Comparison of ENCODE assay signal across 8 mouse cellular contexts in genomic region chr4:123564051-123564791, GRCm38 (mm10).
DNase-seq lines count a peak whose midpoint lies in the region; ATAC-seq and TF ChIP-seq lines count a peak whose summit lies in the region.

No protein-coding gene starts in this region.

- H3K9ac ChIP-seq in stomach, embryonic 16.5 days (ENCODE audit: low read length), result no peak overlapping the region
- no peak overlapping the region for H3K9ac ChIP-seq in stomach, postnatal 0 days (ENCODE audit: low read length)
- peak overlapping the region; percentile 66 for H3K9ac ChIP-seq in heart, adult 2 months (ENCODE audit: low read depth, low read length)
- H3K9ac ChIP-seq in neural tube, embryonic 15.5 days (replicated peaks), result no peak overlapping the region

- intact Hi-C loops in heart, adult 2 months (cut with DNase I), result no loop called here

- peak overlapping the region; percentile 21; the same call in 1 of the 2 replicates for H3K4me2 ChIP-seq in stomach, embryonic 16.5 days (ENCODE audit: low read depth, low read length)
- no peak overlapping the region for H3K4me2 ChIP-seq in stomach, postnatal 0 days (replicated peaks; ENCODE audit: low read depth)
- no peak overlapping the region for H3K4me2 ChIP-seq in neural tube, embryonic 15.5 days

- H3K27me3 ChIP-seq in stomach, embryonic 16.5 days (ENCODE audit: control insufficient read depth, insufficient read depth, low read length), result no peaks in the 10 kb centered on the region
- no peaks in the 10 kb centered on the region for H3K27me3 ChIP-seq in stomach, postnatal 0 days (ENCODE audit: control insufficient read depth, insufficient read depth, low read length)
- H3K27me3 ChIP-seq in heart, adult 2 months (ENCODE audit: control insufficient read depth, insufficient read depth, low read length), result no peaks in the 10 kb centered on the region
- H3K27me3 ChIP-seq in neural tube, embryonic 15.5 days (replicated peaks), result no peaks in the 10 kb centered on the region
- no peaks in the 10 kb centered on the region for H3K27me3 ChIP-seq in hindbrain, embryonic 10.5 days (ENCODE audit: insufficient read depth, poor library complexity, severe bottlenecking)

- H3K27ac ChIP-seq in stomach, embryonic 16.5 days (ENCODE audit: low read length), result peak overlapping the region; percentile 60; the same call in 1 of the 2 replicates
- no peak overlapping the region for H3K27ac ChIP-seq in stomach, postnatal 0 days (replicated peaks)
- H3K27ac ChIP-seq in heart, adult 2 months, result peak overlapping the region; percentile 88
- no peak overlapping the region for H3K27ac ChIP-seq in neural tube, embryonic 15.5 days (replicated peaks)
- H3K27ac ChIP-seq in hindbrain, embryonic 10.5 days, result no peak overlapping the region

- DNase-seq in stomach, postnatal 0 days (ENCODE audit: low spot score), result no peak
- peak; percentile 48 to 66 for DNase-seq in heart, adult 2 months
- peak; percentile 27 for DNase-seq in lung, adult 2 months
- peak; percentile 48 to 74 for DNase-seq in thymus, adult 18-20 months
- no peak for DNase-seq in hindbrain, embryonic 10.5 days (ENCODE audit: low spot score)
- no peak for DNase-seq in layer of hippocampus, adult 11-12 months (ENCODE audit: low spot score)

- 71% methylated on average over 6 of the region's 6 CpGs for WGBS in stomach, embryonic 16.5 days
- 63% methylated on average over 6 of the region's 6 CpGs for WGBS in stomach, postnatal 0 days
- 32% methylated on average over 6 of the region's 6 CpGs for WGBS in heart, adult 2 months
- 37% methylated on average over 6 of the region's 6 CpGs for WGBS in lung, adult 2 months
- WGBS in neural tube, embryonic 15.5 days, result 73% methylated on average over 6 of the region's 6 CpGs
- 74% methylated on average over 6 of the region's 6 CpGs for WGBS in hindbrain, embryonic 10.5 days

- H3K9me3 ChIP-seq in stomach, embryonic 16.5 days (replicated peaks; ENCODE audit: control insufficient read depth, low read length), result no peaks in the 10 kb centered on the region
- H3K9me3 ChIP-seq in stomach, postnatal 0 days (ENCODE audit: control insufficient read depth, low read length), result no peaks in the 10 kb centered on the region
- no peaks in the 10 kb centered on the region for H3K9me3 ChIP-seq in neural tube, embryonic 15.5 days (replicated peaks)
- no peaks in the 10 kb centered on the region for H3K9me3 ChIP-seq in hindbrain, embryonic 10.5 days

- no peak overlapping the region for H3K4me3 ChIP-seq in stomach, embryonic 16.5 days (replicated peaks; ENCODE audit: low read length)
- H3K4me3 ChIP-seq in stomach, postnatal 0 days (ENCODE audit: low read depth, low read length), result no peak overlapping the region
- peak overlapping the region; percentile 38 for H3K4me3 ChIP-seq in heart, adult 2 months
- peak overlapping the region; percentile 32 for H3K4me3 ChIP-seq in lung, adult 2 months (replicated peaks; ENCODE audit: extremely low read depth, low read depth, low read length)
- no peak overlapping the region for H3K4me3 ChIP-seq in neural tube, embryonic 15.5 days (replicated peaks)
- no peak overlapping the region for H3K4me3 ChIP-seq in hindbrain, embryonic 10.5 days

- 0 out of 2 replicates have a peak, but pooled peaks cover 2% of the 10 kb centered on the region for H3K79me2 ChIP-seq in heart, adult 2 months (replicated peaks; ENCODE audit: control insufficient read depth, insufficient read depth, low read length)

- no peak for ATAC-seq in stomach, embryonic 16.5 days (ENCODE audit: insufficient read depth, low FRiP score)
- no peak for ATAC-seq in stomach, postnatal 0 days (ENCODE audit: low FRiP score, low TSS enrichment)
- no peak; the same call in 1 of the 2 replicates for ATAC-seq in neural tube, embryonic 15.5 days (ENCODE audit: low FRiP score)

- peaks cover 17% of the 10 kb centered on the region for H3K4me1 ChIP-seq in stomach, embryonic 16.5 days (ENCODE audit: control insufficient read depth, insufficient read depth, low read length)
- H3K4me1 ChIP-seq in stomach, postnatal 0 days (replicated peaks; ENCODE audit: control insufficient read depth, insufficient read depth), result peaks cover 7% of the 10 kb centered on the region; the same call in 1 of the 2 replicates
- peaks cover 21% of the 10 kb centered on the region for H3K4me1 ChIP-seq in heart, adult 2 months (ENCODE audit: control insufficient read depth, insufficient read depth, low read length)
- peaks cover 21% of the 10 kb centered on the region for H3K4me1 ChIP-seq in lung, adult 2 months (ENCODE audit: control insufficient read depth, insufficient read depth, low read length)
- H3K4me1 ChIP-seq in neural tube, embryonic 15.5 days, result peaks cover 17% of the 10 kb centered on the region
- peaks cover 25% of the 10 kb centered on the region for H3K4me1 ChIP-seq in hindbrain, embryonic 10.5 days (replicated peaks)

- TF ChIP-seq CTCF in stomach, postnatal 0 days (IDR thresholded peaks at IDR 0.05; ENCODE audit: low read depth), result no peak
- no peak for TF ChIP-seq CTCF in heart, adult 2 months (IDR thresholded peaks at IDR 0.05)
- TF ChIP-seq CTCF in lung, adult 2 months (IDR thresholded peaks at IDR 0.05; ENCODE audit: insufficient read depth, low read length), result no peak

- TF ChIP-seq EP300 in stomach, postnatal 0 days (optimal IDR thresholded peaks at IDR 0.05), result no peak
- peak; percentile 33; the same call in 1 of the 2 replicates for TF ChIP-seq EP300 in heart, adult 2 months (IDR thresholded peaks at IDR 0.05; ENCODE audit: insufficient read depth, low read depth, low read length)

- TF ChIP-seq POLR2A in heart, adult 2 months (IDR thresholded peaks at IDR 0.05; ENCODE audit: insufficient read depth, low read depth, low read length), result no peak
- 0 out of 2 replicates have a peak, but pooled peaks have one; percentile 16 for TF ChIP-seq POLR2A in lung, adult 2 months (IDR thresholded peaks at IDR 0.05; ENCODE audit: borderline replicate concordance, extremely low read depth, low read depth, low read length)

- H3K36me3 ChIP-seq in stomach, embryonic 16.5 days (ENCODE audit: control insufficient read depth, insufficient read depth, low read length), result no peaks in the 10 kb centered on the region
- H3K36me3 ChIP-seq in stomach, postnatal 0 days (ENCODE audit: control insufficient read depth, insufficient read depth, low read length), result no peaks in the 10 kb centered on the region
- peaks cover 15% of the 10 kb centered on the region for H3K36me3 ChIP-seq in heart, adult 2 months (ENCODE audit: control insufficient read depth, insufficient read depth, low read length)
- no peaks in the 10 kb centered on the region for H3K36me3 ChIP-seq in neural tube, embryonic 15.5 days
- no peaks in the 10 kb centered on the region for H3K36me3 ChIP-seq in hindbrain, embryonic 10.5 days

Comparison
In these comparisons a context has a peak if more than half of its experiments do, and no peak if none do; other contexts are left out.
1. H3K27ac ChIP-seq: peak in stomach, embryonic 16.5 days (single experiment) and heart, adult 2 months (single experiment); none in stomach, postnatal 0 days (single experiment), neural tube, embryonic 15.5 days (single experiment) and hindbrain, embryonic 10.5 days (single experiment).
2. H3K4me3 ChIP-seq: peak in heart, adult 2 months (single experiment) and lung, adult 2 months (single experiment); none in stomach, embryonic 16.5 days (single experiment), stomach, postnatal 0 days (single experiment), neural tube, embryonic 15.5 days (single experiment) and hindbrain, embryonic 10.5 days (single experiment).
3. DNase-seq: peak in heart, adult 2 months (2 of 2), lung, adult 2 months (single experiment) and thymus, adult 18-20 months (2 of 2); none in stomach, postnatal 0 days (single experiment), hindbrain, embryonic 10.5 days (single experiment) and layer of hippocampus, adult 11-12 months (single experiment).